Mouse (Mus musculus) CD4-positive, CD25-positive, alpha-beta regulatory T cell, adult 4 months (primary cell): ENCODE results near the gene Baat. TPM values are rescaled to one million over a fixed set of nuclear protein-coding genes. Genes with fewer than 3 reads are reported as not detected.
"Not testable (repeated sequence)": the region's sequence is repeated elsewhere in the genome, so short reads cannot be mapped to it uniquely, and the experiment has no call there.

Source experiments
- ATAC-seq: one replicate; pipeline ENCODE4 v1.8.0; 2017
- polyA plus RNA-seq, 2 experiments: library from polyadenylated mRNA; unstranded; fragments of 100-300 nt; shearing (Covaris generic); gene quantifications; one replicate each; pipeline ENCODE4 v1.2.1; 2017

Gene Baat
- polyA plus RNA-seq, result not detected

- ATAC-seq, result no peak
Observed at GRCm38 (mm10) chr4:49506386-49506785, at the start of gene Baat. Gene Baat, minus strand, starts transcription at chr4:49506557.

- ATAC-seq, result no peak
Observed at GRCm38 (mm10) chr4:49553380-49553779, 47.0 kb upstream of the Baat start.

GRCm38 (mm10) chr4:49549383-49549782 lies 43.0 kb upstream of the Baat start, which contains the start of gene Aldob:
Gene Aldob, minus strand, starts transcription at chr4:49549546.
- no peak for ATAC-seq

GRCm38 (mm10) chr4:49547544-49548219 lies 41.3 kb upstream of the Baat start:
- ATAC-seq, result no peak

- no peak for ATAC-seq
Observed at GRCm38 (mm10) chr4:49546873-49547543, 40.7 kb upstream of the Baat start.

- ATAC-seq, result no peak
Observed at GRCm38 (mm10) chr4:49546026-49546425, 39.7 kb upstream of the Baat start.

- no peak for ATAC-seq
Observed at GRCm38 (mm10) chr4:49540966-49541365, 34.6 kb upstream of the Baat start.

- no peak for ATAC-seq
Observed at GRCm38 (mm10) chr4:49539665-49540064, 33.3 kb upstream of the Baat start.

GRCm38 (mm10) chr4:49536671-49537070 lies 30.3 kb upstream of the Baat start:
- no peak for ATAC-seq

- no peak for ATAC-seq
Observed at GRCm38 (mm10) chr4:49535675-49536294, 29.4 kb upstream of the Baat start.

GRCm38 (mm10) chr4:49535036-49535435 lies 28.7 kb upstream of the Baat start:
- no peak for ATAC-seq

- ATAC-seq, result no peak
Observed at GRCm38 (mm10) chr4:49522576-49522975, 16.2 kb upstream of the Baat start.

GRCm38 (mm10) chr4:49521346-49521745 lies 15.0 kb upstream of the Baat start:
- peak; percentile 6 for ATAC-seq

- peak; percentile 99 for ATAC-seq
Observed at GRCm38 (mm10) chr4:49520572-49521340, 14.4 kb upstream of the Baat start, which contains the start of the genes Mrpl50 and Zfp189. Gene Mrpl50, minus strand, starts transcription at chr4:49521093. Gene Zfp189, plus strand, starts transcription at chr4:49521176.

GRCm38 (mm10) chr4:49519476-49519875 lies 13.1 kb upstream of the Baat start:
- ATAC-seq, result no peak

- no peak for ATAC-seq
Observed at GRCm38 (mm10) chr4:49514441-49514840, 8.1 kb upstream of the Baat start.

GRCm38 (mm10) chr4:49512636-49513035 lies 6.3 kb upstream of the Baat start:
- ATAC-seq, result no peak

- ATAC-seq, result not testable (repeated sequence)
Observed at GRCm38 (mm10) chr4:49510236-49510835, 4.0 kb upstream of the Baat start.

- ATAC-seq, result no peak
Observed at GRCm38 (mm10) chr4:49509183-49509582, 2.8 kb upstream of the Baat start.

GRCm38 (mm10) chr4:49503563-49503962 lies 2.8 kb downstream of the Baat start:
- ATAC-seq, result no peak

GRCm38 (mm10) chr4:49485934-49486650 lies 20.3 kb downstream of the Baat start:
- ATAC-seq, result not testable (repeated sequence)

GRCm38 (mm10) chr4:49485442-49485841 lies 20.9 kb downstream of the Baat start:
- no peak for ATAC-seq
